Mouse (Mus musculus) limb, embryonic 13.5 days (tissue): ENCODE results near the gene Tsen54. TPM values are rescaled to one million over a fixed set of nuclear protein-coding genes. Genes with fewer than 3 reads are reported as not detected.

ENCODE experiments used
- ATAC-seq: fragments of 200-750 bp; cut with Nextera tagmentation; 2 replicates; pipeline ENCODE4 v1.8.0; 2017; ENCODE audit warnings: low read depth, moderate number of reproducible peaks, moderate TSS enrichment; ENCODE audit not compliant: low FRiP score
- H3K27ac ChIP-seq: fragments of 300-500 bp; sonication (generic); 2 replicates; pipeline ENCODE4 v1.5.1; 2015; ENCODE audit warnings: inconsistent platforms, mild to moderate bottlenecking, moderate library complexity
- H3K27me3 ChIP-seq: fragments of 300-500 bp; sonication (generic); 2 replicates; pipeline ENCODE4 v1.6.1; 2015; ENCODE audit warnings: mild to moderate bottlenecking, inconsistent platforms
- H3K36me3 ChIP-seq: fragments of 300-500 bp; sonication (generic); 2 replicates; pipeline ENCODE4 v1.6.1; 2015; ENCODE audit warnings: inconsistent platforms, mild to moderate bottlenecking, moderate library complexity
- H3K4me1 ChIP-seq: fragments of 300-500 bp; sonication (generic); 2 replicates; pipeline ENCODE4 v1.6.1; 2015; ENCODE audit warnings: inconsistent platforms
- H3K4me2 ChIP-seq: fragments of 300-500 bp; sonication (generic); replicated peaks from 2 replicates; pipeline ENCODE4 v1.6.1; 2015; ENCODE audit warnings: inconsistent platforms, mild to moderate bottlenecking, moderate library complexity
- H3K4me3 ChIP-seq: fragments of 300-500 bp; sonication (generic); 2 replicates; pipeline ENCODE4 v1.5.1; 2015; ENCODE audit warnings: moderate library complexity, mild to moderate bottlenecking, inconsistent platforms
- H3K9ac ChIP-seq: fragments of 300-500 bp; sonication (generic); 2 replicates; pipeline ENCODE4 v1.6.1; 2015; ENCODE audit warnings: mild to moderate bottlenecking, inconsistent platforms
- H3K9me3 ChIP-seq: fragments of 300-500 bp; sonication (generic); 2 replicates; pipeline ENCODE4 v1.6.1; 2016; ENCODE audit warnings: inconsistent platforms
- WGBS: fragments of 180-500 bp; shearing (Covaris S2); methylation state at CpG from one replicate; pipeline ENCODE4 v1.1.7; 2015; 5-methylcytosine and 5-hydroxymethylcytosine counted together
- polyA plus RNA-seq: library from polyadenylated mRNA; unstranded; fragments of >200 nt; fragmentation: Nextera tagmentation; extraction: Ambion mirVana; gene quantifications from 2 replicates; pipeline ENCODE4 v1.2.1, GENCODE M21; 2015

Gene Tsen54
- polyA plus RNA-seq, 1 experiment from 2014 or later = 33.8 TPM

DNA sequence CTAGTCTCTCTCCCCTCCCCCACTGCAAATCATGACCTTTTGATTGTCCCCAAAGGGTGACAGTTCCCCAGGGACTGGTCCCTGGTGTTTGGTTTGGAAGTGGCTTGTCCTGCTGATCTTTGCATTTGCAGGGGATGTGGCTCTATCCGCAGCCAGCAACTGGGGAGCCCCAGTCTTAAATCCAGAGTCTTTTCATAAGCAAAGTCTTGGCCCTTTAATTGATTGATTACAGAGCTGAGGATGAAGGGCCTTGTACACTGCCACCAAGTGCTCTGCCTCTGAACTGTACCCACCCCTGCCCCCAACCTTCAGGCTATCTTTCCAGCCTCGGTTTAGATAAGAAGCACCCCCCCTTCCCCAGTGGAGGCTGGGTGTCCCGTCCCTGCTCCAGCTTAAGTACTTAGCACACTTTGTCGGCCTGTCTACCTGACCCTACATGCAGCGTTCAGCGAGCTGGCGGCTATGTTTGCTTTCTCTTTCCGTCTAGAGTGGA lies 18.5 kb downstream of the Tsen54 start:
- 12% methylated on average over 8 of the region's 8 CpGs for WGBS
- Histone ChIP-seq H3K36me3 (no peaks in the 10 kb centered on the region), H3K27ac (peak overlapping the region; percentile 10; the same call in 1 of the 2 replicates), H3K27me3 (peaks cover 22% of the 10 kb centered on the region), H3K4me3 (no peak overlapping the region), H3K9me3 (no peaks in the 10 kb centered on the region), H3K9ac (0 out of 2 replicates have a peak overlapping the region, but pooled peaks have one; percentile 25), H3K4me1 (peaks cover 51% of the 10 kb centered on the region), H3K4me2 (peak overlapping the region; percentile 23; the same call in 1 of the 2 replicates)
- ATAC-seq = no peak

DNA sequence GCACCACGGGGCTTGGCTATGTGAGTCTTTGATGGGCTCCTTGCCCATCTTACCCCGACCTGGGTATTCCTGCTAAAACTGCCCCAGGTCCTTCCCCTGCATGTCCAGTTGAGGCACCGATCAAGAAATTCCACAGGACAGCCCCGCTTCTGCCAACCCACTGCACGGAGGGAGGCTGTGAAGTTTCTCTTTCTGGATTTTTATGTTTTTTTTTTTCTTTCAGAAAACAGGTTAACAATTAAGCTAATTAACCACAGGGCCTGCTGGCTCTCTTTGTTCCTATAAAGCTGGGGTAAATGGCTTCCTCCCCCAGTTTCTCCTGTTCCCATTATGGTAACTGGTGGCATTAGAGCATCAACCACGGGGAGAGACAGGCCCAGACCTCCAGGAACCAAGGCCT lies 19.5 kb downstream of the Tsen54 start:
- Histone ChIP-seq H3K4me3 (no peak overlapping the region), H3K4me2 (no peak overlapping the region), H3K9me3 (no peaks in the 10 kb centered on the region), H3K9ac (peak overlapping the region; percentile 50; the same call in 1 of the 2 replicates), H3K36me3 (no peaks in the 10 kb centered on the region), H3K4me1 (peaks cover 53% of the 10 kb centered on the region), H3K27me3 (peaks cover 22% of the 10 kb centered on the region), H3K27ac (no peak overlapping the region)
- WGBS = 50% methylated on average over 6 of the region's 6 CpGs
- ATAC-seq = no peak

DNA sequence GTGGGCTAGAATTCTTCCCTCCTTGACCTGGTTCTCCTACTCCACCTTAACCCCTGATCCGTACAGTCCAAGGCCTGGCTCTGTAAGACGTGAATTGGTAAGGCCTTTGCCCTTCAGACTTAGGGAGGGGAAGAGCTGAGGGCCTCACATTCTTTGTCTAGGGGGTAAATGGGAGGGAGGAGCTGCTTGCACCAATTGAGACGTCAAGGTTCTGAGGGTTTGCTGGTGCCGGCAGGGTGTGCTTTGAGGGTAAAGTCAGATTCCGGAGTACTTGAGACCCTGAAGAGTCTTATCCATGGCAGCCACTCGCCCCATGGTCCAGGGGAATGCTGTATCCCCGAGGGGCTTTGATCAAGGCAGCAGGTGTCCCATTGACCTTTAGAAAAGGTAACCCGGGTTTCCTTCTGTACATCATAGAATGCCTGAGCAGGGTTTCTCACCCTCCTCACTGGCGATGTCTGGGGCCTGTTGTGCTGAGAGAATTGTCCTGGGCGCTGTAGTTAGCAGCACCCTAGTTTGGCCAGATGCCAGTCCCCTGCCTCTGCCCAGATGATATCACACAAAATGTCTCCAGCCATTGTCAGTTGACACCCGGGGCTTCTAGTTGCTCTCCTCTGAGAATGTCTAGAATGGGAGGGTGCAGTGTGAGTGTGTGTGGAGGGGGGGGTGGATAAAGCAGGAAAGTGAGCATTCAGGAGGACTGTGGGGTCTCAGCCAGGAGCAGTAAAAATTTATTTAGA lies 22.3 kb downstream of the Tsen54 start:
- ATAC-seq = no peak
- H3K4me3 ChIP-seq = no peak overlapping the region
- no peak overlapping the region for H3K9ac ChIP-seq
- no peak overlapping the region for H3K4me2 ChIP-seq
- H3K4me1 ChIP-seq = peaks cover 53% of the 10 kb centered on the region
- no peaks in the 10 kb centered on the region for H3K36me3 ChIP-seq
- no peak overlapping the region for H3K27ac ChIP-seq
- 0 out of 2 replicates have a peak, but pooled peaks cover under 1% of the 10 kb centered on the region for H3K27me3 ChIP-seq
- WGBS = 55% methylated on average over 11 of the region's 11 CpGs
- H3K9me3 ChIP-seq = no peaks in the 10 kb centered on the region

DNA sequence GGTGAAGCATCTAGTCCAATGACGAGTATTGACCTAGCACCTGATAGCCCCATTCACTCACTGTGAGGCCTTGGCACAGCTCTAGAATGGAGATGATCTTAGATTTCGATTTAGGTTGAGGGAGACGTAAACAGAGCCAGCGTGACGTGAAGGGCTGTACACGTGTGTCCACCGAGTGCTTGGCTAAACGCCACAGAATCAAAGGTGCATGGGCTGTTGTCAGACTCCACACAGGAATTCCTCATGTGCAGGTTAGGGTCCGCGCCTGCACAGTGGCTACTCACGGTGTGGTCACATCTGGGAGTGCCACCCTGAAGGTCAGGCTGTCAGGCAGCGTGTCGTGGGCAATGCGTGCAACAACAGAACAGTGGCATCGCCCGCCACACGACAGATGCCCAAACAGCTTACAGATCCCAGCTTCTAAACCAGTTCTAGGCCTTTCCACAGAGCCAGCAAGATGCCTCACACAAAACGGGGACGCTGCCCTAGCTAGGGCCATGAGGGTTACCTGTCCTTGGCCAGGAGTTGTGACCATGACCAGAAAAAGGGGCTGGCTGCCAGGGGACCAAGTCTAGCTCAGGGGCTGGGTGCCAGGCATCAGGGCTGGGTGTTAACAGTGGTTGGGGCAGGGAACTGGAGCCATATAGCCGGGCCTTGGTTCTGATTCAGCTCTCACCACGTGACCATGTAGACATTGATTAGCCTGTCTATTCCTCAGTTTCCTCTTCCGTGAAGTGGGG lies 23.3 kb downstream of the Tsen54 start:
- 91% methylated on average over 22 of the region's 22 CpGs for WGBS
- no peak overlapping the region for H3K4me2 ChIP-seq
- peaks cover 52% of the 10 kb centered on the region for H3K4me1 ChIP-seq

DNA sequence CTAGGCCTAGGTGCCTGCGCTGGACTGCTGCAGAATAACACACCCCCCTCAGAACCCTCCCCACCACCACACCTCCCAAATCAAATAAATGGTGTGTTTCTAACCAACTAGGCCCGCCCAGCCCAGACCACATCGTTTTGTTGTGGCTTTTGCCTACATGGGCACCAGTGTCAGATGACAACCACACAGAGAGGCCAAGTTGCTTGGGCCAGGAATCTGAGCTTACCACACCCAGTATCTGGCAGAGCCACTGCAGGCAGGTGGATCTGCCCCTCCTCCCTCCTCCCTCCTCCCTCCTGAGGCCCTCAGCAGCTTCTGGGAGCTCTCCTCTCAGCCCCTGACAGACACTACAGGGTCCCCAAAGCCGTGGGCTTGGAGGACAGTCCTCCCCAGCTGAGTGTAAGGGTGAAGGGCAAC lies 24.4 kb downstream of the Tsen54 start:
- 28% methylated on average over 4 of the region's 4 CpGs for WGBS
- H3K4me1 ChIP-seq = peaks cover 40% of the 10 kb centered on the region
- H3K4me3 ChIP-seq = no peak overlapping the region
- no peak overlapping the region for H3K4me2 ChIP-seq
- ATAC-seq = no peak
- H3K27me3 ChIP-seq = no peaks in the 10 kb centered on the region
- no peaks in the 10 kb centered on the region for H3K9me3 ChIP-seq
- H3K36me3 ChIP-seq = no peaks in the 10 kb centered on the region
- no peak overlapping the region for H3K9ac ChIP-seq
- no peak overlapping the region for H3K27ac ChIP-seq

More for the DNA sequence above, 23.3 kb downstream of the Tsen54 start:
- H3K9ac ChIP-seq = no peak overlapping the region
- no peaks in the 10 kb centered on the region for H3K27me3 ChIP-seq
- H3K36me3 ChIP-seq = no peaks in the 10 kb centered on the region
- no peak overlapping the region for H3K27ac ChIP-seq
- no peaks in the 10 kb centered on the region for H3K9me3 ChIP-seq
- no peak overlapping the region for H3K4me3 ChIP-seq
- no peak for ATAC-seq

DNA sequence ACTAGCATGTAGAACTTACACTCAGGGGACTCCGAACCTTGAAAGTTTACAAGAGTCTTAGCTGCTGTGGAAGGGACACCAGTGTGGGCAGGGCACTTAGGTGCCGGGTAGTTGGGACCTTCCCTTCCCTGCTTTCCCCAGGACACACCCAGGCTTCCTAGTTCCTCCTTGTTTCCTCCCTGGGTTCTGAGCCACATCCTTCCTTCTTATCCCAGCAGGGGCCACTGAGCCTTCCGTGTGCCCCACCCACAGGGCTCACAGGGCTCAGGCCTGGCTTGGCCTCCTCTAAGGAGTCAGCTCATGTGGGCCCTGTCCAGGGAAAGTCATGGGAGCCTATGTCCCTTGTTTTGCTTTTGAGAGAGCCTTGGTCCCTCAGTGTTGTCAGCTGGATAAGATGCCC lies 25.2 kb downstream of the Tsen54 start:
- ATAC-seq = no peak
- WGBS = 64% methylated on average over 3 of the region's 3 CpGs
- Histone ChIP-seq H3K4me3 (no peak overlapping the region), H3K4me1 (peaks cover 33% of the 10 kb centered on the region), H3K9ac (no peak overlapping the region), H3K4me2 (no peak overlapping the region), H3K36me3 (no peaks in the 10 kb centered on the region), H3K27me3 (no peaks in the 10 kb centered on the region), H3K27ac (no peak overlapping the region), H3K9me3 (no peaks in the 10 kb centered on the region)

DNA sequence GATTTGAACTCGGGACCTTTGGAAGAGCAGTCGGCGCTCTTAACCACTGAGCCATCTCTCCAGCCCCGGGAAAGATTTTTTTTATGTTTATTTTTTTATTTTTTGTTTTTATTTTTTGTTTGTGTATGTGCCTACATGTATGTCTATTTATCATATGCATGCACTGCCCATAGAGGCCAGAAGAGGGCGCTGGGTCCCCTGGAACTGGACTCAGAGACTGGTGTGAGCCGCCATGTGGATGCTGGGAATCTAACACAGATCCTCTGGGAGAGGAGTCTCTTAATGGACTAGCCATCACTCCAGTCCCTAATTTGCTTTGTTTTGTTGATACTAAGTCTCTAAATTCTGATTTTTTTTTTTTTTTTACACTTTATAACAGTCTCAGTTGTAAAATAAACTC lies 26.5 kb downstream of the Tsen54 start:
- no peak overlapping the region for H3K4me3 ChIP-seq
- WGBS = 81% methylated on average over 6 of the region's 6 CpGs
- ATAC-seq = no peak
- H3K27me3 ChIP-seq = no peaks in the 10 kb centered on the region
- peaks cover 33% of the 10 kb centered on the region for H3K4me1 ChIP-seq
- no peak overlapping the region for H3K9ac ChIP-seq
- peaks cover 8% of the 10 kb centered on the region for H3K36me3 ChIP-seq
- no peak overlapping the region for H3K27ac ChIP-seq
- H3K9me3 ChIP-seq = peaks cover 4% of the 10 kb centered on the region; the same call in 1 of the 2 replicates
- no peak overlapping the region for H3K4me2 ChIP-seq

DNA sequence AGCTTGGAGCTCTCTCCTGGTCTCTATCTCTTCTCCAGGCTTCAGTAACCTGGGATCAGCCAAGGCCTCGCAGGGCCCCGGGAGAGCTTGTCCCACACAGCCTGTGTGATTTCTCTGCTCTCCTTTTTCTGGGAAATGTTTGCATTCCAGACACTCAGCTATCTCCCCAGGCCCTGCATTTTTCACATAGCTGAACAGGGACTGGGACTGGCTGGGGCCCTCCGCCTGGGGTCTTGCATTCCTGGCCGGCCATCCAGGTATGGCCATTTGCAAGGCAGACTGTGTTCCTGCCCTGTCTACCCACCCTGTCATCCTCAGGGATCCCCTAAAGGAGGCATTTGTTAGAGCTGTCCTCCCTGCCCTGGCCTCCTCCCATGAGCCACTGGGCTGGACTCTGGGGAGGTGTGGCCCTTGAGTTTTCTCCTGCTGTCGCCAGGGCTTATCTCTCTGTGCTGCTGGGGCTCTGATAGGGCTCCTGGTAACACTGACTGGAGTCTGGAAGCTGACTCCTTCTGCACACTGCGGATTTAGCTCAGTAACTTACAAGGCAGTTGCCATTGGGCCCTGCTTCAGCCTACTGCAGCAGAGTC lies 27.5 kb downstream of the Tsen54 start:
- Histone ChIP-seq H3K4me2 (no peak overlapping the region; the same call in 1 of the 2 replicates), H3K9ac (peak overlapping the region; percentile 19; the same call in 1 of the 2 replicates), H3K27me3 (no peaks in the 10 kb centered on the region), H3K9me3 (peaks cover 4% of the 10 kb centered on the region; the same call in 1 of the 2 replicates), H3K4me3 (no peak overlapping the region), H3K36me3 (peaks cover 12% of the 10 kb centered on the region), H3K4me1 (peaks cover 31% of the 10 kb centered on the region), H3K27ac (peak overlapping the region; percentile 72)
- 23% methylated on average over 6 of the region's 6 CpGs for WGBS
- ATAC-seq = peak; percentile 24; the same call in 1 of the 2 replicates

DNA sequence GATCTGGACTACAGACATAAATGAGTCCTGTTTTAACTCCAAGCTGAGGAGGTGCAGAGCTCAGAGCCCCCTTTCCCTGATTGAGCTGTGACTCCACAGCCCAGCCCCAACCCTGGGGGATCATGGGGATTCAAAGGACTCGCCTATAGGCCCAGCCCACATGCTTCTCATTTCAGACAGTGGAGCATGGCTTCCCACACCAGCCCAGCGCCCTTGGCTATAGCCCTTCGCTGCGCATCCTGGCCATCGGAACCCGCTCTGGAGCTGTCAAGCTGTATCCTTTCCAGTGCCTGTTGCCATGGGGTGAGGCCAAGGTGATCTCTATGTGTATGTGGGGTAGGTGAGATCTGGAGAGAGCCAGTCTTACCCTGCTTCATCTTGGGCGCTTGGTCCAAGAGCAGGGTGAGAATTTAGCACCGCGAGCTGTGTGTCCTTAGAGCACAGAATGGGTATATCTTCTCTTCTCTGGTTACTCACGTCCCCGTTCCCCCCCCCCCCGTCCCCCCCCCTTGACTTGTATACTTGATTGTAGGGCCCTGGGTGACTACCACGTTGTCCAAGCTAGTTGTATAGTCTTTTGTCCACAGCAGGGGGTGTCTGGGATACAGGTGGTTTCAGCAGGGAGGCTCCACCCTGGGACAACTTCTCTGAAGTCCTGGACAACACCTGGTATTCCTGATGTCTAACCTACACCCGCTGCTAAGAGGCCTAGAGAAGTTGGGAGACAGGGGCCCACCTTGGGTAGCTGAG lies 28.8 kb downstream of the Tsen54 start:
- peaks cover 4% of the 10 kb centered on the region; the same call in 1 of the 2 replicates for H3K9me3 ChIP-seq
- H3K27ac ChIP-seq = no peak overlapping the region
- H3K4me1 ChIP-seq = peaks cover 29% of the 10 kb centered on the region
- no peaks in the 10 kb centered on the region for H3K27me3 ChIP-seq
- no peak for ATAC-seq
- H3K36me3 ChIP-seq = peaks cover 12% of the 10 kb centered on the region
- 81% methylated on average over 11 of the region's 14 CpGs for WGBS
- H3K4me2 ChIP-seq = no peak overlapping the region
- H3K9ac ChIP-seq = no peak overlapping the region
- no peak overlapping the region for H3K4me3 ChIP-seq

DNA sequence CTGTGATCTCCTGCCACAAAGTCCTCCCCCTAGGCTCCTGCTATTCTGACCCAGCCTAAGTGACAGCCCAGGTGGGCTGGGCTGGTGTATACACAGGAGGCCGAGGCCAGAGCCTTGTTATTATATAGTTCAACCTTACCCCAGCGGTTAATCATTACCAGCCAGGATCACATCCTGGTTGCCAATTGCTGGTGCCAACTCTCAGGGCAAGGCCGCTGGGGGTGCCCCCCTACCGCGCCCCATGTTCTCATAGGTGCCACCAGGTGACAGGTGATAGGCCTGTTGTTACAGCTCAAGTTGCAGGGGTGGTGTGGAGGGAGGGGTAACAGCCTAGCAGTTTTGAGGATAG lies 29.3 kb downstream of the Tsen54 start:
- Histone ChIP-seq H3K4me3 (no peak overlapping the region), H3K27me3 (no peaks in the 10 kb centered on the region), H3K4me2 (no peak overlapping the region), H3K27ac (no peak overlapping the region), H3K9ac (no peak overlapping the region), H3K4me1 (peaks cover 26% of the 10 kb centered on the region), H3K36me3 (peaks cover 12% of the 10 kb centered on the region), H3K9me3 (peaks cover 4% of the 10 kb centered on the region; the same call in 1 of the 2 replicates)
- no peak for ATAC-seq
- WGBS = 87% methylated on average over 5 of the region's 5 CpGs

DNA sequence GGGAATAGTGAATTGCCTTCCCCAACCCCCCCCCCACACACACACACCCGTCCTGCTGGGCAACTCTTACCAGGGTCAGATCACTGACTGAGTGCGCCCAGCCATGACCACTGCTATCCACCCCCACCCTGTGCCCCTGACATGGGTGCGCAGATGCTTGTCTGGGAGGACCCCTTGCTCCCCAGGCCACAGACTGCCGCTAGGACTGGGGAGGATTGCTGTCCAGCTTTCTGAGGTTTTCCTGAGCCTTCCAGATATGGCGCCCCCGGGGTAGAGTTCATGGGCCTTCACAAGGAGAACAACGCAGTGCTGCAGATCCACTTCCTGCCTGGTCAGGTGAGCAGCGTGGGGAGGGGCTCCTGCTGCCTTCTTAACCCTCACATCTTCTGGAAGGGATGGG lies 29.7 kb downstream of the Tsen54 start:
- Histone ChIP-seq H3K4me3 (no peak overlapping the region), H3K4me1 (peaks cover 22% of the 10 kb centered on the region), H3K9me3 (peaks cover 4% of the 10 kb centered on the region; the same call in 1 of the 2 replicates), H3K9ac (no peak overlapping the region), H3K36me3 (peaks cover 12% of the 10 kb centered on the region), H3K4me2 (no peak overlapping the region), H3K27me3 (no peaks in the 10 kb centered on the region), H3K27ac (no peak overlapping the region)
- WGBS = 75% methylated on average over 8 of the region's 8 CpGs
- no peak for ATAC-seq
